Mouse (Mus musculus) cerebellum, adult 11 months (tissue): ENCODE data around the gene Mgat4b.

Experiments
- DNase-seq: peaks from one replicate; pipeline ENCODE4 v3.0.0; 2022

Gene Mgat4b

DNA sequence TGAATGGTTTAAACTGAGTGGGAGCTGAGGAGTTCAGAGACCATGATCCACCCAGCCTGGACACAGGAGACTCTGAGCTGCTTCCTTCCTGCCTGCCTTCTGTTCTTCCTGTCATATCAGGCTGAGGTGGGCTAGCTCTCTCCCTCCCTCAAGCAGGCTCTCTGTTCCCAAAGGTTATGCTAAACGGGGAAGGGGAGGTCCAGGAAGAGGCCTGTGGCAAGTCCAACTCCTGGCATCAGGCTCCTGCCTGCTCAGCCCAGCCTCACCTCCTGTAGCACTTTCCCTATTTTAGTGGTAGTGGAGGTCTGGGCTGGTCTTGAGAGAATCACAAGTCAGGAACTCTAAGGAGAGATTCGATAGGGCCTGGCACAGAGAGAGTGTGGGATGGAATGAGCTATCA is 15.7 kb downstream of the Mgat4b start:
- DNase-seq: peak; percentile 22

DNA sequence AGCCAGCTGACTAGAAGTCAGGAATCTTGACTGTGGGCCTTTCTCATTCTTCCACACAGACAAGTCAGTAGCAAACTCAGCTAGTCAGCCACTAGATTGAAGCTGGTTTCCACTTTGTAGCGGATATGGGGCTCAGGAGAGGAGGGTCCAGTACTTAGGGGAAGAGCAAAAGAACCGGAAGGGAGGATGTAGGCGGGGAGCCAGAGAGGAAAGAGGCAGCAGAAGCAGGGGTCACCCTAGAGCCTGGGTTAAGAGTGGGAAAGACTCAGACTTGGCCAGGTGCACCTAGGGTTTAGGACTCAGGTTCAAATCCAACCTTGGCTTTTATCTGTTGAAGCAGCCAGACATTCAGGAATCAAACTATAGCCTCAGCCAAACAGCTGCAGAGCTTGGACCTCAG is 16.5 kb downstream of the Mgat4b start:
- DNase-seq: no peak

DNA sequence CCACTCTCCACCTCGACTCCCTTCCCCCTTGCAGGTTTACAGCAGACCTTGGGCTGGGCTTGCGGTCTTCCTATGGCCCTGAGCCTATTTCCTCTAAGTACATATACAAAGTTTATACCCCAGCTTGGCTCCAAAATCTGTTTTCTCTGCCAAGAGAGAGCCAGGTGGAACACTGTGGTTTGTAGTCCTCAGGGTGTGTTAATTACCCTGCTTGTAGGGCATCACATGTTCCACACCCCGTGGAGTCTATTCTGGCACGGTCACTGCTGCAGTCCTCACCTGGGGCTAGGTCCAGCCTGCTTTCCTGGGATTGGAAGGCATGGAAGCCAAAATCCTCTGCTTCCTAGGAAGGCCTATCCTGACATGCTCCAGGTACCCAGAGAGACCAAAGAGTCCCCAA is 17.0 kb downstream of the Mgat4b start:
- peak; percentile 75 for DNase-seq

DNA sequence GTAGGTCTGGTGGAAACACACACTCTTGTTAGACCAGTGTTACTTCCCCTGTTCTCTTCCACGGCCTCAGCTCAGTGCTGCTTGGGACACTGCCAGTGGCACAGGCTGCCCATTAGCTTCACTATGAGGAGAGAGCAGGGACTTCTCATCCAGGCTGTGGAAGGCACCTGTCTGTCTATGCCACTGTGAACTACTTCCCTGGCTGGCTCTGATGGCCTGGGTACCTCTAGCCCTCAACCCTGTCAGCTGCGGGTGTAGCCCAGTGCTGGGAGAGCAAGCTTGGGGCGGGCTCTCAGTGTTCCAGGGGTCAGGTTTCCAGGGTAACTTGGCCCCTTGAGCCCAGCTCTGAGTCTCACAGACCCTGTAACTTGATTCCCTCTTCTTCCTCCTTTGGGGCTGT is 18.1 kb downstream of the Mgat4b start:
- DNase-seq: peak; percentile 67

DNA sequence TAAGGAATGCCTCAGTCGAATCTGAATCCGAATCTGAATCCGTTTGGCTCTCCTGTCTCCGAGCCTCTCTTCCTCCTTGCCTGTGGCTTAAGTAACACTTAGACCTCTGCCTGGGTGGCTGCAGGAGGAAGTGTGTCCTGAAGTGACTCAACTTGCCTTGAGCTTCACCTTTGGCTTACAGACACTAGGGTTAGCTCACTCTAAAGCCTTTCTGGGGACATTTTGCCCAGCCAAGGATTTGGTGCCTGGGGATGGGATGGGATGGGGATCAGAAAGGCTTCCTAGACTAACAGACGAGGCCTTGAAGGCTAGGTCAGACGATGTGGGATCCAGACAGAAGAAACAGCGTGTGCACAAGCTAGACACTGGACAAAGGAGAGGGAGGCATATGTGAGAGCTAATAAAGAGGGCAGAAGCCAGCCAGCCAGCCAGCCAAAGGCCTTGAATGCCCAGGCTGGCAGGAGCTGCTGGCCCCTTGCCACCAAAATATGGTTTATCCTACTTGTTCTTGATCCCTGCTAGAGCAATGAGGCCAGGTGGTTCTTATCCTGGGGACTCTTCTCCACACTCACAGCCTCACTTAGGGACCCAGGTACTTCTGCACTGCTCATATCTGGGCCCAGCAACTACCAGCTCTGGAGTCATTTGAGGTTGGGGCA is 18.7 kb downstream of the Mgat4b start:
- peak; percentile 92 for DNase-seq

DNA sequence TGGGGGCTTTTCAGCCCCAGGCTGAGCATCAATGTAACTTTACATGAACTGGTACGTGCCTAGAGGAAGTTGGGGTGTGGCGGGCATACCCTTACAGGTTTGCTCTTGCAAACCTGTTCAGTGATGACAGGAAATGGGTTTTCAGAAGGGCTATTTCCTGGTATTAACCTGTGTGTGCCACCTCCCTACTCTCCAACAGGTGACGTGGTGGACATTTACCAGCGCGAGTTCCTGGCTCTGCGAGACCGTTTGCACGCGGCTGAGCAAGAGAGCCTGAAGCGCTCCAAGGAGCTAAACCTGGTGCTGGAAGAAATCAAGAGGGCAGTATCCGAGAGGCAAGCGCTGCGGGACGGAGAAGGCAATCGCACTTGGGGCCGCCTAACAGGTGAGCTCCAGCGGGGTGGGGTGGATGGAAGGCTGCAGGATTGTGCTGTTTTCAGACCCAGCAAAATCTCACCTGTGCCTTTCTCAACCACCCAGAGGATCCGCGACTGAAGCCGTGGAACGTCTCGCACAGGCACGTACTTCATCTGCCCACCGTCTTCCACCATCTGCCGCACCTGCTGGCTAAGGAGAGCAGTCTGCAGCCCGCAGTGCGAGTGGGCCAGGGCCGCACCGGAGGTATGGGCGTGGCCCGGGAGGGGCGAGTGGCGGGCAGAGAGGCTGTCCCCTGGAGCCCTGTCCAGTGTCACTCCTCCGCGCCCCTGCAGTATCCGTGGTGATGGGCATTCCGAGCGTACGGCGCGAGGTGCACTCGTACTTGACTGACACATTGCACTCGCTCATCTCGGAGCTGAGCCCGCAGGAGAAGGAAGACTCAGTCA is 20.0 kb downstream of the Mgat4b start:
- DNase-seq: peak; percentile 36

DNA sequence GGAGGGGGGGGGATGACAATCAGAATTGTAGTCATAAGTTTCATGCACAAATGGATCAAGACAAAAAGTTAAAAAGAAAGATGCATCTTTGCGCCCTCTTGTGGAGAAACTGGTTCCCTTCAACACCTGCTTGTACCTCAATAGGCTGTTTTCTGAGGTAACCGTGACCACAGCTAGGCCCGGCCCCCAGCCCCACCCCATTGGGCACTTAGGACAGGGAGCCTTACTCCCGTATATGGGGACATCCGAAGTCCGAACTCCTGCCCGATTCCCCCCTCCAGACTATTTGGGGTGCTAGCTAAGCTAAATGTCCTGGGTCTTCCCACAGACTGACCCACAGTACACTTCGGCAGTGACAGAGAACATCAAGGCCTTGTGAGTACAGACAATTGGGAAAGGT is 20.7 kb downstream of the Mgat4b start:
- peak; percentile 66 for DNase-seq

DNA sequence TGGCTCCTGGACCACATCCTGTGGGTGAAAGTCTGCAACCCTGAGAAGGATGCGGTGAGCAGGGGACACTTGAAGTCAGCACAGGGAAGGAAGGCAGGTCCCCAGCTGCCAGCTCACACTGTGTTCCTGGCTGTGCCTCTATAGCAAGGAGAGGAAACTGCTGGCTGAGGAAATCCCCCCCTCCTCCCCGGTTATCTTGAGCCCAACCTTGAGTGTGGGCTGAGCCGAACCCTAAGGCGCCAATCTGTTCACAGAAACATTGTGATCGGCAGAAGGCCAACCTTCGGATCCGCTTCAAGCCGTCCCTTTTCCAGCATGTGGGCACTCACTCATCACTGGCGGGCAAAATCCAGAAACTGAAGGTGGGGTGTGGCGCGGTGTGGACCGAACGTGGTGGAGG is 22.3 kb downstream of the Mgat4b start:
- peak; percentile 15 for DNase-seq

DNA sequence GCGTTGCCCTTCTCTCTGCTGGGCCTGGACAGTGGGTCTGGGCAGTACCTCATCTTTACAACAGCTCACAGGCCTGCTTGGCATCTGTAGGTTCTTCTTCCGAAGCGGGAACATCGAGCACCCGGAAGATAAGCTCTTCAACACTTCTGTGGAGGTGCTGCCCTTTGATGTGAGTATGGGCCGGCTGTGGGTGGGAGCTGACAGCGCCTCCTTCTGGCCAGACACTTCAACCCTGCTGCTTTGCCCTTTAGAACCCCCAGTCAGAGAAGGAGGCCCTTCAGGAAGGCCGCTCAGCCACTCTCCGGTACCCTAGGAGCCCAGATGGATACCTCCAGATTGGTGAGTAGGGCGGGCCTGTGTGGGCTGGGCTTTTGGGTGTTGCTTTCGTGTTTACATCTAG is 23.3 kb downstream of the Mgat4b start:
- peak; percentile 21 for DNase-seq

DNA sequence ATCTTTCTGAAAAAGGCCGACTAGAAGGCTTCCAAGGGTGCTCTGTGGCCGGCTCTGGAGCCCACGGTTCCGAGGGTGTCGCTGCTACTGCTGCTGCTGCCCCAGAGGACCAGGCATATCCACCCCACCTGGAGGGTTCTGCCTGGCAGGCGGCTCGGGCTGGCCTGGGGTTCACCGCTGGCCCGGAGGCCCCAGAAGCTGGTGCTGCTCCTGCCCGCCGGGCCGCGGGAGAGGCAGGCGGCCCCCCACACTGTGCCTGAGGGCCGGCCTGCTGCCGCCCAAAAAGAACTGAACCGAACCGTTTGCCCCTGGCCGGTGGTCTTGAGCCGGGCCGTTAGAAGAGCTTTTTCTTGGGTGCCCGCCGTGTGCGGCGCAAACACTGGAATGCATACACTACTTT is 23.9 kb downstream of the Mgat4b start:
- peak; percentile 20 for DNase-seq

DNA sequence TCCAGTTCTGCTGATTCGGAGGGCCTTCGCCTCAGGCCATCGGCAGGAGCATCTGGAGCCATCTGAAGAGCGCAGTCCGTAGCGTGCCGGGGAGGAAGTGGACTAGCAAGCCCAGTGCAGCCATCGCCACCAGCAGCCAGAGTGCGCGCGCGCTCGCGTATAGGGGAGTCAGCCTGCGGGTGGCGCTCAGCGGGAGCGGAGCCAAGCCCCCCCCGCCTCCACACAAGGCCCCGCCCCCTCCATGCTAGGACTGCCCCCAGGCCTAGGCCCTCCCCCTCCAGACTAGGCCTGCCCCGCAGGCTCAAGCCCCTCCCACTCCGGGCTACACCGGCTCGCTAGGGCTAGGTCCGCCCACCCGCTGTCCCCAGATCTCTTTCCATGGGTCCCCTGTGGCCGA is 25.8 kb downstream of the Mgat4b start:
- peak; percentile 70 for DNase-seq

DNA sequence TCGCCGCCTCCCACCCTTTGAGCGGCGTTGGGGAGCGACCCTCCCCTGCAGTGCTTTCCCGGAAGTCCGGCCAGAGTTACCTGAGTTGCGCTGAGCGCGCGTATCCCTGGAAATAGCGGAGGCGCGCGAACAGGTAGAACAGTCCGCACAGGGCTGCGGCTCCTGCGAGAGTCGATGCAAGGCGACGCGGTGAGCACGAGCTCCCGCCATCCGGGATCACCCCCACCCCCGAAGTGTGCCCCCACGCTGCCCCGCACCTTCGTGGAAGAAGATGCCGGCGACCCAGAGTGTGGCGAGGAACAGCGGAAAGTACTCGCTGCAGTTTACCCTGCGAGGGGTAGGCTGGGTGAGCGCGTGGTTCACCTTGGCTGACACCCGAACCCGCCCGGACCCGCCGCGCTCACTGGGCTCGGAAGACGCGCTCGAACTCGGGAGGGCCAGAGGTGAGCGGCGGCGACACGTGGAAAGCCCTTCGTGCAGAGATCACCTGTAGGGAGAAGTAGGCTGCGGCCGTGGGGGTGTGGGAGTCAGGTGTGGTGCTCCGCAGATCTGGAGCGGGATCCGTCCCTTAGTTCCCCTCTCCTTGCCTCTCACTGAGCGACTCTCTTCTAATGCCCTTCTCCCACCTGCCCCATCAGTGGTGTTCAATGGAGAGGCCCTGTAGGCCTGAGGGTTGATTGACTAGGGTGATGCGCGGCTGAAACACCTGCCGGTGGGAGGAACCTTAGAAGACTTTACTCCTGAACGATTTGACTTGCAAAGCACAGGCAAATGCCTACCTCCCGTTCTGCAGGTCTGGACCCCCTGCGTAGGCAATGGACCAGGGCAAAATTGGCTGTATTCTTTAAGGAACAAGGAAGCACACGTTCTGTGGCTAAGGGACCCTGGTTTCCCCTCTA is 26.5 kb downstream of the Mgat4b start:
- DNase-seq: peak; percentile 18

DNA sequence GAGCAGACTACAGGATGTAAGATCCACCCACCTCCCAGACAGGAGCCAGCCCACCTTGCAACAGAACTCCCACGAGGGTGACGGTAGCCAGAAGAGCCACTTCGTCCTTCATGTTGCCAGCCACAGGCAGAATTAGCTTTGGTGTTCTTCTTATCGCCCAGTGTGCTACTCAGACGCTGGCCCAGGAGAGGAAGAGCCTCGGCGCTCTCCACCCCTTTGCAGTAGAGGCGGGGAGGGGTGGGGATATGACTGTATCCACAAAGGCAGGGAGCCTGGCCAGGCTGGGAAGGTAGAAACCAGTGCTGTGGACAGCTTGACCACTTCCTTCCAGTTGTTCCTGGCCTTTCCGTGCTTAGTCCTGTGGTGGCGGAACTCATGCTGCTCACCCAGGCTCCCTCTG is 27.6 kb downstream of the Mgat4b start, which contains the start of gene Ltc4s:
Gene Ltc4s, minus strand, starts transcription at position 293 of the 400 bp plus-strand sequence.
- DNase-seq: no peak

DNA sequence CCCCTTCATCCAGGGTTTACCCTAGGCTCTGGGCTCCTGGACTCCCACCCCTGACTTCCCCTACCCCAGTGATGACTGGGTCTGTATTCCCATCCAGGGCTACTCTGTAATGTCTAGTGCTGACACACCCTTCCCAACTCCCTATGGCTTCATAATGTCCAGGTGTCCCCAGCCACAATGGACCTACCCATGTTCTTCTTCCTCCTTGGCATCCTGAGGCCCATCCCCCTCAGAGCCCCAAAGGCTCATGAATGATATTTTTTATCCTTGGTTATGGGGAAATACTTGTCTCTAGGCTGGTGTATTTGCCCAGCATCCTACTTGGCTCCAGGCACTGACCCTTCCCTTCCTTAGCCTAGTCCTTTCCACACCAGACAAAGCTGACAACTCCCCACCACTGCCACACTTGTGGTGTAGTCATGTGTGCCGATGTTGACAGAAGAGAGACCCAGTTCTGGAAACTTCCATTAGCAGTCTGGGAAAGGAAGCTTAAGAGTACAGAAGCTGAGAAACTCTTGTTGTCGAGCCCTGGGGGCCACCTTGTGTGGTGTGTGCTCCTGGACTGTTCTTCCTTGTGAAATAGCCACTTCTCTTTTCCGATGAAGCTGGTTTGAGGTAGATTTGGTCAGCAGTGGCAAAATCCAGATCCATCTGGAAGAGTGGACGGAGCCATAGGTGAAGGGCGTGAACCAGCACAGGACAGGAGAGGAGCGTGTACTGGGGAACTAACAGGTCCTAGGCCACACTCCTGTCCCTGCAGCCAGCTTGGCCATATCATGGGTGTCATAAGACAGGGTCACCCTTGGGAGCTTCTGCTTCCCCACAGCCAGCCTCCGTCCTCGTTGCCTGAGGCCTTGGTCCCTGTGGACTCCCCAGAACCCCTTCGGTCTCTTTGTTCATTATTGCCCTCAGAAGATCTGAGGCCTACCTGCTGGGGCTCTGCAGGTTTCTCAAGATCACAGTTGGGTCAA is 28.4 kb downstream of the Mgat4b start:
- no peak for DNase-seq

DNA sequence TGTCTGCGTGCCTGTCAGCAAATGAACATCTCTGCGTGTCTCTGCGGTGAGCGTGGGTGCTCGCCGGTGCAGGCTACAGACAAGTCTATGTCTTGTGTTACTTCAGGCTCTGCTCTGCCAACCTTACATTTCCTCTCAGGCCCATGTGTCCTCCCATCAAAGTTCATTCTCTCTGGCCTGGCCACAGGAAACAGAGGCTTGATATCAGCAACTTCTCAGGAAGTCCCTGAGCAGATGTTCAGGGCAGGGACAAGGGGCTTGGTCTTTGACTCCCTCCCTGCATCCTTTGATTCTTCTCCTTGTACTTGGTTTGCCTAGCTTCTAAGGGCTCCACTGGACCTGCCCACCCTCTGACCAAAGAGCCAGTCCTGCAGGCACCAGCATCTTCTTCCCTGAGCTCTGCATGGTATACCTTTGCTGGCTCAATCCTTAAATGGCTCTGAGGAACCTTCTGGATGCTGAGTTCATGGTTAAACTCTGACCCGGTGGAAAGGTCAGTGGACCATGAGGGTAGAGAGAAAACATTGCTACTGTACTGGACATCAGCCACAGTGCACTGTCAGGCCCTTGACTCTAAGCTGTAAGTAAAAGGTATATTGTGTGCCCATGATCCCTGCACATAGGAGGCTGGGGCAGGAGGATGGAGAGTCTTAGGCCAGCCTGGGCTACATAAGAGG is 29.7 kb downstream of the Mgat4b start:
- no peak for DNase-seq

DNA sequence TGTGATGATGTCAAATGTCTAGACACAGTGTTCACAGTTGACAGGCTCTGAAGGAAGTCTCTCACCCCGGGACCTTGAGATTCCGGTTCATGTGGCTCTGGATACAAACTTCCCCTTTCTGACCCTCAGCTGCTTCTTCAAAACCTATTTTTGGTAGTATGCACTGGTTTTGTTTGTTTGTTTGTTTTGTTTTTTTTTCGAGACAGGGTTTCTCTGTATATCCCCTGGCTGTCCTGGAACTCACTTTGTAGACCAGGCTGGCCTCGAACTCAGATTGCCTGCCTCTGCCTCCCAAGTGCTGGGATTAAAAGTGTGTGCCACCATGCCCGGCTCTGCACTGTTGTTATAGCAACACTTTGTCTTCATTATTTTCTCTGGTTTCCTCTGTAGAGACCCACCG is 33.2 kb downstream of the Mgat4b start:
- no peak for DNase-seq

DNA sequence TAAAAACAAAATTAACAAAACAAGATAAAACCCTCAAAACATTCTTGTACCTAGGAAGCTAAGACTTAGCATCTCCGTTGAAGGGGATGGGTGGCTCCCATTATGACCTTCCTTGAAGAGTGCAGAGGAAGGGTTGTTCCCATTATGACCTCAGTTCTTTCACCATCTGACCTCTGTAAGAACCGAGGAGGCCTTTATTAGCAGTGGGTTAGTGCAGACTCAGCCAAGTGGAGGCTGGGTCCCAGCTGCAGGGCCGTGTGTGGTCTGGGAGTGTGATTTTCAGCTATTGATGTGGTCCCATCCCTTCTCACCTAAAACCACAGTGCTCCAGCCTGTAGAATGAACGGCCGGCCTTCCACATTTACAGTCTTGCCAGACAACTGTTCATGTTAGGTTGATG is 34.6 kb downstream of the Mgat4b start:
- DNase-seq: no peak

DNA sequence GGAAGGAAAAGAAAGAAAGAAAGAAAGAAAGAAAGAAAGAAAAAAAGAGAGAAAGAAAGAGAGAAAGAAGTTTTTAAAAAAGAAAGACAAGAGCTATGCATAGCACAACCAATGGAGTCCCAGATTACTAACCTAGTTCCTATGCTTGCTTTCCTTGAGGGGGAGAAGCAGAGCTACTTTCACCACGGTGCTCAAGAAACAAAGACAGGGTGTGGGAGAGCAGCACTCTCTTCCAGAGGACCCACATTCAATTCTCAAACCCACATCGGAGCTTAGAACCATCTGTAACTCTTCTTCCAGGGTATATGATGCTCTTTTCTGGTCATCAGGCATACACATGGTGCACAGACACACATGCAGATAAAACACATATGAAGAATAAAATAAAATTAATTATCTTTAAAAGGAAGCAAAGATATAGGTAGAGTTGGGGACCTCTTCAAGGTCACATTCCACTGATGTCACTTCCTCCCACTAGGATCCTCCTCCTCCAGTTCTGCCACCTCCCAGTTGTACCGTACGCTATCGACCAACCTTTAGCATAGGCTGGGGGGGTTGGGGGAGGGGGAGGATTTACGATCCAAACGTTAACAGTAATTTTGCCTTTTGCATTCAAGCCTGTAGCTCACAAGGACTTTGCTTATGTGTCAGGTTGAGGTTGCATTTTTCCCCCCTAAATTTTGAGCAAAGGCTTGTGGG is 37.9 kb downstream of the Mgat4b start:
- no peak for DNase-seq

DNA sequence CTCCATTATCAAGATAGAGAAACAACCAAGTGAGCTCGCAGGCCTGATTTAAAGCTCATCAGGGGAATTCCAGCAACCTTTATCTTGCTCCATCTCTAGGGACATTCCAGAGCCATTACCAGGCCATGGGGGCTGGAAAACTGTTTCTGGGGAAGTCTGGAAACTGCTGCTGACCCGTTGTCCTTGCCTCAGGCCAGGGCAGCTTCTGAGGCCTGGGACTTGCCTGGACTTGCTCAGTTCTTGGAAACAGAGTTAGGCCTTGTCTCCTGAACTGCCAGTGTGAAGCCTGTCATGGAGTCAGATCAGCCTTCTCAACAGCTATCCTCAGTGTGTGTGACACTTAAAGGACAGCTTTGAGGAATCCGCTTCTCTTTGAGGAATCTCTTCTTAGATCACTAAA is 41.5 kb downstream of the Mgat4b start:
- DNase-seq: no peak

DNA sequence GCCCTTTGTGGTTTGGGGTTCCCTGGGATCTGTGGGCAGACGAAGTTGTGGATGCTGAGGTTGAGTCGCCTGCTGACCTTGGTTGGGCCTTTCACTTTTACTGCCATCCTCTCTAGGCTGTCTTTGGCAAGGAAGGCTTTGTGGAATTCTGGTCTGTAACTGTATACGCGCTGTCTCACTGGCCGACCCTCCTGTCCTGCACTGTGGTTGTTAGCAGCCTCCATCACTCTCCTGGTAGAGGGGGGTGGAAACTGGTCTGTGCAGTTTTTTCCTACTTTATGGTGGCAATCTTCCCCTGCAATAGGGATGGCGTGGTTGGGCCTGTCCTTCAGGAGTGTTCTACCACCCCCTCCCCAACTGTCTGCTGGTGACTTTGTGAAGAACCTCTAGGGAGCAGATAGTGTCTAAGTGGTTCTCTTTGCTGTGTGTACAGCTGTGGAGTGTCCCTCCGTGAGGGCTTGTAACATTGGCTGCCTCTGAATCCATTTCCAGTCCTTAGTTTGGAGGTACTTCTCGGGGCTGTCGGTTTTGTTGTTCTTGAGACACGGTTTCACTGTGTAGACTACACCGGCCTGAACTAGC is 42.1 kb downstream of the Mgat4b start:
- DNase-seq: no peak

DNA sequence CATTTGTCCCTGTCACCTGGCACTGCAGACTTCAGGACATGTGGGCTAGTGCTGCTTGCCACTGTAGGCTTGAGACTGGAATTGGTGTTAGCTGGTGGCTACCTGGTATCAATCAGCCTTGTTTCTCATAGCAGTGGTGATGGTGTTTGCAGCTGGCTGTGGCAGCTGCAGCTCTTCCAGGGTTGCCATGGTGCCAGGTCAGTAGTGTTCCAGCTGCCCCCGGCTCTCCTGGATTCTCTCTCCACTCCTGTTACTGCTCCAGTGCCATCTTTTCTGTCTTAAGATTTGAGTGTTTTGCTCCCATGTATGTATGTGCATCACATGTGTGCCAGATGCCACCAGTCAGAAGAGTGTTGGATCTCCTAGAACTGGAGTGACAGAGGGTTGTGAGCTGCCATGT is 42.7 kb downstream of the Mgat4b start:
- no peak for DNase-seq
